Mouse (Mus musculus): ENCODE results near the gene Pfkp.
A peak's percentile ranks its signal among the peaks of the same experiment; 100 is the strongest.

The Pfkp gene

DNA sequence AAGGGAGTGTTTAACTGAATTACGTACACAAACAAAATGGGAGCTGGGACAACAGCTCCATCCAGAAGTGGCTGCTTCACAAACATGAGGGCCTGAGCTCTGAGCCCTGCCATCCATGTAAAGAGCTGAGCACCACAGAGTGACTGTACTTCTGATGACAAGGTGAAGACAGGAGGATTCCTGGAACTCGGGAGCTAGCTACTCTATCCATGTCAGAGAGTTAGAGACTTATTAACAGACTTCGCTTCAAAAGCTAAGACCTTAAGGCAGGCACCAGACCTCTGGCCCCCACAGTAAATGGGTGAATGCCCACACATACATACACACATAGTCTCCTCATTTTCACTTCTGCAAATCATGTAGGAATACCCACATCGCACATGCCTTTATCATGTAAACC, 11.6 kb downstream of the Pfkp start:
- DNase-seq (ENCODE audit: low spot score in 2 of 2), result no peak

DNA sequence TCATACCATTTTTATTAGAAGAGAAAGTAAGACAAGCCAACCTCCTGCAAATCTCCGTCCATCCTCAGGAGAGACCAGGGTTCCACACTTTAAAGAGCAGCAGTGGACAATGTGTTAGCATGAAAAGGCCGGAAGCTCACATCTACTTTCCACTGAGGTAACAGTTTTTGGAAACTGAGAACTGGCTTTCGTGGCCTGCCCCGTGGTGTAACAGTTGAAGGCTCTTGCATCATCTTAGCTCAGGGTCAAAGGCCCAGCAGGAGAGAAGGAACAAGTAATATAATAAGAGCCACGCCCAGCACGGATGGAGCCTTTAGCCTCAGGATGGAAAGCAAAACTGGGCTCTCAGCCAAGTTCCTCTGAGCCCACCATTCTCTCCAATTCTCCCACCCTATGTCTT, 12.1 kb downstream of the Pfkp start:
- no peak for DNase-seq (ENCODE audit: low spot score in 2 of 2)

DNA sequence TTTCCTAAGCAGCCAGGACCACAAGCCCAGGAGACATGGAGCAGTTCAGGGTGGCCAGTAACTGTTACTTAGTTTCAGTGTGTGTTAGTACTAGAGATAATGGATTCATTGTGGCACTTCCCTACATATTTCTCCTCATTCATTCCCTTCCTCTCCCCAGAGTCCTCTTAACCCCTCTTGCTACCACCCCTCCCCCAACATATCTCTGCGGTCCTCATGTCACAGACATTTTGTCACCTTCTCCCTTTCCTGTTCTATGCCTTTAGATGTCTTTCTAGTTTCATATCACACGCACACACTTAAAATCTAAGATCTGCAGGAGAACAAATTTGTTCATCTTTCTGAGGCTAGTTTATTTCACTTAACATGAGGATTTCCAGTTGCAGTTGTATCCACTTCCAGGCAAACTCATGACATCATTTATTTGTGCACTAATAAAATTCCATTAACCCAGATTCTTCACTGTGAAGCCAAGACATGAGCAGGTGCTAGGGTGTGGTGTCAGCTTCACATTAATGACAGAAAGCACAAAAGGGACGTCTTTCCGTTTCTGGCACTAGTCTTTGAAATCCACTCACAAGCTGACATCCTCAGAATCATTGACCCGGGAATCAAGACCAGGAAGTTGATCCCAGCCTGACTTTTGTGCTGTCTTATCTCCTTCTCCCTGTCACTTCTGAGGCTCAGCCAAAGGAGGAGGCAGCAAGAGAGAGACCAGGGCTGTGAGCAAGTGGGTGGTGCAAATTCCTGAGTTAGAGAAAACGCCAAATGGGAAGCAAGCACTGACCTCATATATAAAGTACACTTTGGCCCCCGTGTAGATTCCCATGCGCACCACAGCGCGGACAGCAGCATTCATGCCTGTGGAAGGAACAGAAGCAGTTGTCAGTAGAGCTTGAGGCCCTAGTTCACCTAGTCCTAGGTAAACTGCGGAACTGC, 13.2 kb downstream of the Pfkp start:
- DNase-seq (ENCODE audit: low spot score in 2 of 2), result no peak

DNA sequence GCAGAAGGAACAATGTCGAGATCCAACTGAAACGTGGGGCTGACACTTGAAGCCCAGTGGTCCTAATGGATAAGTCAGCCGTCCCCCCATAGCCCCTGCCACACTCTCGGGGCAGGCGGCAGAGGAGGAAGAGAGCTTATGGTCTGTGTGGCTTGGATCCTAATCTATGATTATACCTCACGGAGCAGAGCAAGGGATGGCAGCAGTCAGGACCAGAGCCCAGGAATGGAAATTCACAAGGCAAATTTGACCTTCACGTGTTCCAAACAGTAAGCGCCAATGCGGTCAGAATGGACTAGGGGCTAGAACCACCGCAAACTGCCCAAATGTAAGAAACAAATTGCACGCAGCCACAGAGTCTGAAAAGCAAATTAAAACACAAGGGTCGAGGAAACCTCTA, 14.5 kb downstream of the Pfkp start:
- DNase-seq (ENCODE audit: low spot score in 2 of 2), result no peak

DNA sequence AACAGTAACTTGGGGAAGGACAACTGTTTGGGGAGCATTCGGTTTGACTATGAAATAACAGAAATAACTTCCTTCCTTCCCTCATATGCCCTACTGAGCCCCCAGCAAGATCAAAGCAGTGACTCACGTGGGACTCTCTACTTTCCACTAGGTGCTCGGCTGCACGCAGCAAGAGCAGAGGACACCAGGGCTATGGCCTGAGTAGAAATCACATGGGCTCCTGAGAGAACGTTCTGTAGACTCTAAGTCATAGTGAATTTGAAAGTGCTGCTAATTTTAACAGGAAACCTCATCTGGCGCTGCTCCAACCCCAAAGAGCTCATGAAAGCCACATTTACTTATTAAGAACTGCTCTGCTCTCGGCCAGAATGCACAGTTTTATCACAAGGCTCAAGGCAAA, 15.1 kb downstream of the Pfkp start:
- DNase-seq (ENCODE audit: low spot score in 2 of 2), result peak; percentile 55 to 58

DNA sequence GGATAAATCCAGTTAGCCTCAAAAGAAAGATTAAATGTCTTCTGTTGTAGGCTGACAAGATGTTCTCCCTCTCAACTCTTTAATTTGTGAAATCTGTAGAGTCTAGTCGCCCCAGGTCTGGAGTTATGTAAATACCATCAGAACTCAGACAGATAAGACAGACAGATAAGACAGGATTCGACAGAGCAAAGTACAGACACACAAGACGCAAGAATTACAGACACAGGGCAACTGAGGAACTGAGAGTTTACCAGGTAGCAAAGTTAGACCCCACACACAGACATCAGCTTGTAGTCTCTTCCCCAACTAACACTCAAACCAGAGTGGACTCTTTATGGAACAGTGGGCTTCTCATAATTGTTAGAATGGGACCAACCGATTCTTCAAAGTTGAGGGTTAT, 15.6 kb downstream of the Pfkp start:
- DNase-seq (ENCODE audit: low spot score in 2 of 2), result no peak

DNA sequence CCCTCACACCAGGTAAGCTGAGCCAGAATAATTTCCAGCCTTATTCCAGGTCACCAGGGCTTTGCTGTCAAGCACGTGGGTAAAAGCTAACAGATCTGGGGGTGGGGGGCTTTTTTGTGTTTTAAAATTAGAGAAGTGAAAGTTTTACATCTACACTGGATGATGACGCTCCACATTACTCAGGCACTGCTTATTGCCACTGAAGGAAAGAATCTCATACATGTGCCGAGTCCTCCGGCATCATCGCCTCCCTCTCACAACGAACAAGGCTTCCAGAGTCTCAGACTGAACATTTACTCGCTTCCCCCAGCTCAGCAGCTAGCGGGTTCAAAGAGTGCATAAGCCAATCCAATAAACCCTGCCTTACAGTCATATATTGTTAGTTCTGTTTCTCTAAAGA, 16.1 kb downstream of the Pfkp start:
- no peak for DNase-seq (ENCODE audit: low spot score in 2 of 2)

DNA sequence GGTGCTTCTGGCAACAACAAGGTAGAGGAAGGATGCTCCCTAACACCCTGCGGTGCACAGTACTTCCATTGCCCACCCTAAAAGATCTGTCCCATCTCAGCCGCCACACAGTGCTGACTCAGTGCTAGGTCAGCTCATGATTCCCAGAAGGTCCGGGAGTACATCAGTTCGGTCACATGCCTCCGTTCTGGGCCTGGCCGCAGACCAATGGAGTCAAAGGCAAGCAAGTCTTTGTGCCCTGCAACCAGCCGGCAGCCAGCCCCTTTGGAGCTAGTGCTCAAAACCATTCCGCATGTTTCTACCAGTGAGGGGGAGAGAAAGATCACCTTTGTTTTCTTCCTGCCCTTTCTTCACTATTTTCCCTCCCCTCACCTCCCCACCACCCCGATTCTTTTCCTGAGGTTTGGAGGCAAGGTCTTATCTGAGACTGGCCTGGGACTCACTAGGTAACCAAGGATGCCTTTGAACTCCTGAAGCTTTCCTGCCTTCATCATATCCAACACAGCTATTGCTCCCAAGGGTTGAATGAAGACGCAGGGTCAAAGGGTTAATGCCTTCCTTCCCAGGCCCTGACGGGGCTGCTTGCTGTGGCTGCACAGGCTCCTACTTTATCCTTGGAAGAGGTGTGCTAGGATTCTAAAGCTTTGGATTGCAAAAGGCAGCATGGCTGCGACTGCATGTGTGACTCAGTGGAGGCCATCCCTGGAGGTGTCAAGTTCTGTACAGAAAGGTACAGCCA, 16.6 kb downstream of the Pfkp start:
- DNase-seq (ENCODE audit: low spot score in 2 of 2), result no peak

DNA sequence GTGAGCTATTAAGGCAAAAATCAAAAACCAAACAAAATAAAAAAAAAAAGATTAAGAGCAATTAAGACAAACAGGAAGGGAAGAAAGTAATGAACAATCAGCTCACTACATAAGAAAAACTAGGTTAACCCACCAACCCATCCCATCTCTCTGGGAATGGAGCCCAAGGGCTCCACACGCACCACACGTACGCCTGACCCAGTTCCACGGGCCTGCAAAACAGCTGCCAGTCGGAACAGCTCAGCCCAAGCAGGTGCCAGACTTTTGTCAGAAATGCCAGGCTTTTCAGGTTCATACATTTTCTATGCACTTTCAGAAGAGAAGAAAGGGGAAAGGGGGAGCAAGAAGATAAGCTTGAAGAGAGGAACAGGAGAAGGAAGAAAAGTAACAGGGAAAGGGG, 17.9 kb downstream of the Pfkp start:
- DNase-seq (ENCODE audit: low spot score in 2 of 2), result peak; percentile 47 to 60

DNA sequence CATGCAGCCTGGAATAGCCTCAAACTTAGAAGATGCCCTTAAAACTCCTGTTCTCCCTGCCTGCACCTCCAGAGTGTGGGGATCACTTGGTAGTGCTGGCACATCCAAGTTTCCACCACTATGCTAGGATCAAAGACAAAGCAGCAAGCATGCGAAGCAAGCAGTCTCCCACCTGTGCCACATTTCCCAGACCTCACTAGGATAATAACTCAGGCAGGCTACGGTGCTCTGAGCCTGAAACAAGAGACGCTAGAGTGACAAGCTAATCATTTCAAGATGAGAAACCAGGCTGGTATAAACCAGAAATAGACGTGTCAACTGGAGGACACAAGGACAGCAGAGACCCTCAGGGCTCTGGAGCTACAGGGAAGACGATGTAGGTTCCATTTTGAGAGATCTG, 18.6 kb downstream of the Pfkp start:
- DNase-seq (ENCODE audit: low spot score in 2 of 2), result no peak

DNA sequence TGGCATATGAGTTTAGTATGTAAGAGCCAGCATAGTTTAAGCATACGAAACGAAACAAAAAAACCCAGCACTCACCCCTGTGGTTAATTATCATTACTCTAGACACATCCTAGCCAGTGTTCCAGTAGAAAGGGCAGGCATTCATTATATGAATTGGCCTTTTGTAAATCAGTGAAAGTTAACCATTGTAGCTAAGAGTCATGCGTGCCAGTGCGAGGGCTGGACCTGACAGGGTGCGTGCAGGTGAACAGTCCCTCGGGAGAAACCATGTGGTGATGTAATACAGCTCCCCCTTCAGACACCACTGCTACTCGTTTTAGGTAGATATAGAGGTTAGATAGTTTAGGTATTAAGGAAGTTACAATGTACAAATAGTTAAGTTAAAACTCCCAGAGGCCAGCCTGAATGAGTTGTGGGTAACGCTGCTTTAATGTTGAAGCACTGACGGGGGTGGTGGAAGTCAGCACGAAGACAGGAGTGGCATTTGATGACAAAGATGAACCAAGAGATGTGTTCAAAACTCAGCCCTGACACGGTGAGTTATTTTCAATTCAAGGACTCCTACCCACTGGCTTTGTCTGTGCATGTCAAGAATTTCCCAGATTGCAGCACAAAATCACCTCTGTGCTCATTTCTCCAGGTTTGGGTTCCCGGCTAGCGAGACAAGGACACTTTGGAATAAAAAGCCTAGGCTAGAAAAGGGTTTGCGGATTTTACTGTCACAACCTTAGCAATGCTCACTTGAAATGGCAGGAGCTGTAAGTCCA, 19.4 kb downstream of the Pfkp start:
- DNase-seq (ENCODE audit: low spot score in 2 of 2), result no peak

DNA sequence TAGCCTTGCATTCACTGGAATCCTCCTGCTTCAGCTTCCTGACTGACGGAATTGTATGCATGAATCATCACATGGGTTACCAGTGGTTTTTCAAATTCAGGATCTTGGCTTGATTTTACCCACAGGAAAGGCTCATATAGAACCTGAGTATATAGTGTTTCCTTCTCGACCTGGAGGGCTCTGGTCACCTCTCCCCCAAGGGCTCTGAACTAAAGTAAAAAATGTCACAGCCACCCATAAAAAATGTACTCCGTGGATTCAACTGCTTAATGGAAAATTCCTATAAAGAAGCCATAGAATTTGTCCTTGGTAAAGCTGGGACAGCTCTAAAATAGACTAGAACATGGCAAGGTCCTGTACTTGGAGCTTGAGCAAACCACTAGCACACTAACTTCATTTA, 20.3 kb downstream of the Pfkp start:
- no peak for DNase-seq (ENCODE audit: low spot score in 2 of 2)

DNA sequence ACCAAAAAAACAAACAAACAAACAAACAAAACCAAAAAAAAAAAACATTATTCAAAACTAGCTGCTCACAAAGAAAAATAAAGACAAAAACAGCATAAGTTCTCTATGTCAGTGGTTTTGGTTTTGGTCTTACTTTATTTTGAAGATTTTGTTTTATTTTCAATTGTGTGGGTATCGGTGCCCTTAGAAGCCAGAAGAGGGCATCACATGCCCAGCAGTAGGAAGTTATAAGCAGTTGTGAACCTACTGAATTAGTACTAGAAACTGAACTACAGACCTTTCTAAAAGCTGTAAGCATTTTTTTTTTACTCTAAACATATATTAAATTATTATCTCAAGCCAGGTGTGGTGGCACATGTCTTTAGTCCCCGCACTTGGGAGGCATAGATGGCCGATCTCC, 21.2 kb downstream of the Pfkp start:
- DNase-seq (ENCODE audit: low spot score in 2 of 2), result no peak

DNA sequence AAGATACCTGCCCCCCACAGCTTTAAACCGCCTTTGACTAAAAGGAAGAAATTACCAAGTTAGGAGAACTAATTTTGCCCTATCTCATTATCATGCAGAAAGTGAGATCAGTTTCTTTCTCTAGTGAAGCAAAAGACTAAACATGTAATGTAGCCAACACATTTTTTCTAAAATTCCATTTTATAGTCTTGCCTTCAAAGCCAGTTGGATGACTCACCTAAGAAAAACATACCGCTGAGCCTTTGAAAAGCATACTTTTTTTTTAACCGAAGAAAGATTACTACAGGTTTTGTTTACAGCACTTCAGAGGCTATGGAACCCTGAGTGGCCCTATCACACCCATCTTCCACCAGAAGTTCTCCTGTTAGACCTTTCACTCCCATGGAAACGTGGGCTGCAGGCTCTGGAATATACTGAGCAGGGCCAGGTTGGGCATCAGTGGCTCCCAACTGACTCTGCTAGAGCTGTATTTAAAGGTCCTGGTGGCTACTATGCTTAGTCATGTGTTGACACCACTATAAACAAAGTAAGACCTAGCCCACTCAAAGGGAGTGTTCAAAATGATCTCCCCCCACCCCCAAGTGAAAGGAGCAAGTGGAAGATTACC, 22.0 kb downstream of the Pfkp start:
- no peak for DNase-seq (ENCODE audit: low spot score in 2 of 2)

DNA sequence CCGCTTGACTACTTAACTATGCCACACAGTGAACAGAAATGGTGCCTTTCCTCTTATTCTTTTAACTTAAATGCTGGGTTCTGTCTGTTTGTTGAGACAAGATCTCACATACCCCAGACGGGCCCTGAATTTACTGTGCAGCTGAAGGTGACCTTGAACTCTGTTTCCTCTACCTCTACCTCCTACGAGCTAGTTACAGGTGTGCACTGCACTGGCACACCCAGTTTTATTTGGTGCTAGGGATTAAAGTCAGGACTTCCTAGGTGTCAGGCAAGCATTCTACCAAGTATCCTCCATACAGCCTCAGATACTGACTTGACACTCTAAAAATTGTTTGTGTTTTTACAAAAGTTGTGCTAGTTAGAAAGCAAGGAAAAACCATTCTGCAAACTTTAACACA, 22.6 kb downstream of the Pfkp start:
- no peak for DNase-seq (ENCODE audit: low spot score in 2 of 2)

DNA sequence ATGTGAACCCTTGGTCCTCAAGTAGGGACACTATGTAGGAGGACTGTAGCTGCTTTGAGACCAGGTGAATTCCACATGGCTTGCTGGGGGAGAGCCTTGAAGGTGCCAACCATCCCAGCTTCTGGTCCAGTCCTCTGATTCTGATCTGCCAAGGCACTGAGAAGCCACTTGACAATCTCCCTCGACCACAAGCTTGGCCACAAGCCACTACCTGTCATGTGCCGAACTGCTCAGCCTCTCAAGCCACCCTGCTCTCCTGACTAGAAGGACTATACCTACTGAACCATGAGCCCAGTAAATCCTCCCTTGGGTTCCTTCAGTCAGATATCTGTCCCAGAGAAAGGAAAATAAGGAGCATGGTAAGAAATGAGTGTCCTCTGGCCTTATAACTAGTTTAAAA, 24.0 kb downstream of the Pfkp start:
- DNase-seq (ENCODE audit: low spot score in 2 of 2), result no peak

DNA sequence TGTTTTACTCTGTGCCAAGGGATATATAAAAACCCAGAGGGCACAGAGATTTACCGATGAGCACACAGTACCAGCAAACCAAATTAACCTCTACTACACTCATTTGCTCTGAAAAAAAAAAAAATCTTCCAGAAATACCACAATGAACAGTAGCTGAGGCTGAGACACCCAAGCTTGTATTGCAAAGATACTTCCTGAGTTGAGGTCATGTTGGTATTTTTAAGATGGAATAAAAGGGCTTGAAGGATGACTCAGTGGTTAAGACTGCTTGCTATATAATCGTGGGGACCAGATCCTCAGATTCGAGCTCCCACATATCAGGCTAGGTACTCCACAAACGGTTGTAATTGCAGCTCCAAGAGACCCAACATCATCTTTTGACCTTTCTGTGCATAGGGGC, 24.5 kb downstream of the Pfkp start:
- DNase-seq (ENCODE audit: low spot score in 2 of 2), result no peak

DNA sequence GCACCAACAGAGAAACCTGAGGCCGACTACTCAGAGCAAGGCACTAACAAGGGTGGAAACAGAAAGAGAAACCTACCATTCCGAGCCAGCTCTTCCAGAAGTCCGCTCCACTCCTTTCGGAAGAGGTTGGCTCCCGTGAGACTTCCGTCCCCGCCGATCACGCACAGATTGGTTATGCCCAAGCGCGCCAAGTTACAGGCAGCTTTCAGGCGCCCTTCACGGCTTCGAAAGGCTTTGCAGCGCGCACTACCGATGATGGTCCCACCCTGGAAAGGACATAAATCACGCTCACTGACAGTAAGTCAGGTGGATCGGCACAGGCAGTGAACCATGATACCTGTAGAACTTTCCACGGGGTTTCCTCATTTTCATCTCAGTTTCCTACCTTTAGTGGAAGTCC, 26.7 kb downstream of the Pfkp start:
- no peak for DNase-seq (ENCODE audit: low spot score in 2 of 2)

DNA sequence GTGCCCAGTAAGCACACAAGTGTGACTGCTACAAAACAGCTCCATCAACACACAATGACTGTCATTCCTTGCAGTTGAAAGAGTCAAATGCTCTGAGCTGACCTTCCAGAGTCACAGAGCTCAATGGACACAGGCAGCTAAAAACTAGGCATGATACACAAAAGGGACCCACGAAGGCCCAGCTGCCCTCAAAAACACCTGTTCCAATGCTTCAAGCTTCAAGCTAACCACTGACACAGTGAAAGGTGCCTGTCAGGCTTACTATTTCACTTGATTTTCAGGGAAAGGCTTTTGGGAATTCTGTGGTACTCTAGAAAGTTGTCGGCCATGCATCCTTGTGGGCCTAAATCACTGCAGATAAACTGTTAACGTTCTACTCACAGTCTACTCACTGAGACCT, 28.3 kb downstream of the Pfkp start:
- DNase-seq (ENCODE audit: low spot score in 2 of 2), result no peak

DNA sequence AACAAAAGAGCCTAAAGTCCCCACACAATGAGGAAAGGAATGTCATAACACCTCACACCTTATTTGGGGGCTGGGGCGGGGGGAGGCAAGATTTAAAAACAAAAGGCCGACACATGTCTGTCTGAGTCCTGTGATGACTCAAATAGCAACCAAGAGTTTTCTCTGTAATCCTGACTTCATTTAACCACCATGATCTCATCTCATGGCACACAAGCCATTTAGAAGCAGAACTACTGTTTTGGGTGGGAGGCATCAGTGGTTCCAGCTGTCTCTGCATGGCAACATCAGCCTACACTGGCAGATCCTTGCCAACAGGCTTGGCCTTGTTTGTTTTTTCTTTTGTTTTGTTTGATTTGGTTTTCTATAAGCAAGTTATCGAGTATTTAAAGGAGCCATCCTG, 29.9 kb downstream of the Pfkp start:
- DNase-seq (ENCODE audit: low spot score in 2 of 2), result no peak

DNA sequence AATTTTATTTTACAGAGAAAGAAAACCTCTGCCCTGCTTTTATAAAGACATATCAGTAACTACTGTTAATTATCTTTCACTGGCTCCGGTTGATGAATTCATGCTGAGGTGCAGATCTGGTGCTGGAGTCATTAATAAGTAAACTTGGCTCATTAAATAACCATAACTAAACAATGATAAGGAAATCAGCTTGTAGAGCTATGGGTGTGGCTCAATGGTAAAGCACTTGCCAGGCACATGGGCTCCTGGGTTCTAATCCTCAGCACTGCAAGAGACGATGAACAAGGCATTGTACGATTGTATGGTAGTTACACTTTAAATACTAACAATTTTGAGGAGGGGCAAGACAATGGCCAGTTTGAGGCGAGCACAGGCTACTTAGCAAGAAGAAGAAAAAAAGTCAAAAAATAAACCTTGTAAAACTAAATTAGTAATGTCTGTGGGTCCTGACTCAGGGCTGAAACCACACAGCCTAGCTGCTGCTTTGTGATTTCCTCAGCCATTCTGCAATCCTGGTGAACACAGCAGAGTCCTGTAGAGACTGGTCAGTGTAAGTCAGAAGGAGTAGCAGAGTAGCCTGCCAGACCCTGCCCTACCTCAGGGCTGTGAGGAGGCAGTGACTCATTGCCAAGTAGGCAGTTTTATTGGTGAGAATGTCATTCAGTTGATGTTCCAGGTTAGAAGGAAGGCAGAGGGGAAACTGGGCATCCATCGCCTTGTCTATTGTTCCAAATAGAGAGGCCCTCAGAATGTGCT, 34.7 kb downstream of the Pfkp start:
- no peak for DNase-seq (ENCODE audit: low spot score in 2 of 2)

Measured in right cerebral cortex, postnatal 10 days (tissue).